Mouse (Mus musculus): ENCODE data around the gene Klhdc9. TPM values are rescaled to one million over a fixed set of nuclear protein-coding genes. Genes with fewer than 3 reads are reported as not detected.
"Not testable (repeated sequence)": the region's sequence is repeated elsewhere in the genome, so short reads cannot be mapped to it uniquely, and the experiment has no call there.

Gene Klhdc9
- polyA plus RNA-seq, 1 experiment from 2014 or later: 1.5 TPM

- peak within 1 kb of the TSS; percentile 93 for H3K9ac ChIP-seq (ENCODE audit: low read length)
- no peaks in the 10 kb centered on the region for H3K27me3 ChIP-seq (replicated peaks; ENCODE audit: control insufficient read depth, insufficient read depth, low read length)
- WGBS: under 1% methylated on average over 48 of the region's 48 CpGs
- peak; percentile 91 for ATAC-seq (replicated peaks; ENCODE audit: low FRiP score, low TSS enrichment, low read depth)
- no peaks in the 10 kb centered on the region for H3K9me3 ChIP-seq (ENCODE audit: control insufficient read depth, low read length)
- H3K4me3 ChIP-seq (ENCODE audit: low read depth, low read length): peak within 1 kb of the TSS; percentile 76
- peak within 1 kb of the TSS; percentile 99 for H3K27ac ChIP-seq (ENCODE audit: low read depth)
- H3K4me1 ChIP-seq (replicated peaks; ENCODE audit: control insufficient read depth, insufficient read depth, low read length): peaks cover 19% of the 10 kb centered on the region; the same call in 1 of the 2 replicates
- peak within 1 kb of the TSS; percentile 89 for H3K4me2 ChIP-seq (ENCODE audit: low read length)
- peak; percentile 95 for DNase-seq (ENCODE audit: low spot score)
- H3K36me3 ChIP-seq (ENCODE audit: control insufficient read depth, insufficient read depth, low read length): peaks cover 13% of the 10 kb centered on the region
Measured at GRCm38 (mm10) chr1:171328839-171329432, 31.7 kb downstream of the Klhdc9 start, which contains the start of gene Dedd. TSS of gene Dedd (plus strand) at chr1:171329145.

- Histone ChIP-seq H3K4me3 (ENCODE audit: low read depth, low read length) (peak overlapping the region; percentile 76), H3K27ac (ENCODE audit: low read depth) (peak overlapping the region; percentile 99), H3K27me3 (replicated peaks; ENCODE audit: control insufficient read depth, insufficient read depth, low read length) (no peaks in the 10 kb centered on the region), H3K4me1 (replicated peaks; ENCODE audit: control insufficient read depth, insufficient read depth, low read length) (peaks cover 19% of the 10 kb centered on the region; the same call in 1 of the 2 replicates), H3K9ac (ENCODE audit: low read length) (peak overlapping the region; percentile 93), H3K4me2 (ENCODE audit: low read length) (peak overlapping the region; percentile 89), H3K9me3 (ENCODE audit: control insufficient read depth, low read length) (no peaks in the 10 kb centered on the region), H3K36me3 (ENCODE audit: control insufficient read depth, insufficient read depth, low read length) (peaks cover 7% of the 10 kb centered on the region)
- WGBS: 22% methylated on average over 9 of the region's 9 CpGs
- ATAC-seq (replicated peaks; ENCODE audit: low FRiP score, low TSS enrichment, low read depth) (no peak), DNase-seq (ENCODE audit: low spot score) (peak; percentile 63)
Measured at GRCm38 (mm10) chr1:171328244-171328643, 32.4 kb downstream of the Klhdc9 start.

DNA sequence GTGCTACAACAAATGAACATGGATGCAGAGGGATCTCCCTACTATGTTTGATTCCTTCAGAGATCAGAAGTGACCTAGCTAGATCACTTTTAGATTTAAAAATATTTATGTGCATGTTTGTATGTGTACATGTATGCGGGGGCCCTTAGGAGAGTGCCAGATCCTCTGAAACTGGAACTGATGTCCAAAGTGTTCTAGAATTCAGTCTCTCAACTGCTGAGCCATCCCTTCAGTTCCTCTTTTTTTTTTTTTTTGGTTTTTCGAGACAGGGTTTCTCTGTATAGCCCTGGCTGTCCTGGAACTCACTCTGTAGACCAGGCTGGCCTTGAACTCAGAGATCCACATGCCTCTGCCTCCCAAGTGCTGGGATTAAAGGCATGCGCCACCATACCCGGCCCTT, 34.0 kb downstream of the Klhdc9 start:
- H3K9me3 ChIP-seq (ENCODE audit: control insufficient read depth, low read length); DNase-seq (ENCODE audit: low spot score); ATAC-seq (replicated peaks; ENCODE audit: low FRiP score, low TSS enrichment, low read depth); H3K27ac ChIP-seq (ENCODE audit: low read depth); H3K4me3 ChIP-seq (ENCODE audit: low read depth, low read length); H3K36me3 ChIP-seq (ENCODE audit: control insufficient read depth, insufficient read depth, low read length); H3K9ac ChIP-seq (ENCODE audit: low read length); H3K27me3 ChIP-seq (replicated peaks; ENCODE audit: control insufficient read depth, insufficient read depth, low read length); H3K4me2 ChIP-seq (ENCODE audit: low read length): not testable (repeated sequence)
- H3K4me1 ChIP-seq (replicated peaks; ENCODE audit: control insufficient read depth, insufficient read depth, low read length): peaks cover 19% of the 10 kb centered on the region; the same call in 1 of the 2 replicates
- 94% methylated on average over 3 of the region's 4 CpGs for WGBS

DNA sequence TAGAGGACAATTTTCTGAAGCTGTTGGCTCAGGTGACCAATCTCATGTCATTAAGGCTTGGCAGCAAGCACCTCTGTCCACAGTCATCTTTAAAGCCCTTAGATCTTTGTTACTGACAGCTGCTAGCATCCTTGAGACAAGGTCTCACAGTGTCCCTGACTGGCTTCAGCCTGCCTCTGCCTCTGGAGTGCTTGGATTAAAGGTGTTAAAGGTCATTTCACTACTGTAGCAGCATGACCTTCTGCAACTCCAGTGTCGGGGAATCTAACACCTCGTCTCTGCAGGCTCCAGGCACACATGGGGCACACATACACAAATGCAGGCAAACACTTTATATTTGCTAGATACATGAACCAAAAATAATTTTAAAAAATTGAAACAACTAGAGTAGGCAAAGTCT, 35.0 kb downstream of the Klhdc9 start:
- no peak for ATAC-seq (replicated peaks; ENCODE audit: low FRiP score, low TSS enrichment, low read depth)
- Histone ChIP-seq H3K36me3 (ENCODE audit: control insufficient read depth, insufficient read depth, low read length) (no peaks in the 10 kb centered on the region), H3K27me3 (replicated peaks; ENCODE audit: control insufficient read depth, insufficient read depth, low read length) (no peaks in the 10 kb centered on the region), H3K4me2 (ENCODE audit: low read length) (no peak overlapping the region), H3K9me3 (ENCODE audit: control insufficient read depth, low read length) (no peaks in the 10 kb centered on the region), H3K9ac (ENCODE audit: low read length) (no peak overlapping the region), H3K27ac (ENCODE audit: low read depth) (no peak overlapping the region), H3K4me1 (replicated peaks; ENCODE audit: control insufficient read depth, insufficient read depth, low read length) (peaks cover 13% of the 10 kb centered on the region; the same call in 1 of the 2 replicates), H3K4me3 (ENCODE audit: low read depth, low read length) (no peak overlapping the region)
- DNase-seq (ENCODE audit: low spot score): no peak
- 84% methylated on average over 2 of the region's 2 CpGs for WGBS

DNA sequence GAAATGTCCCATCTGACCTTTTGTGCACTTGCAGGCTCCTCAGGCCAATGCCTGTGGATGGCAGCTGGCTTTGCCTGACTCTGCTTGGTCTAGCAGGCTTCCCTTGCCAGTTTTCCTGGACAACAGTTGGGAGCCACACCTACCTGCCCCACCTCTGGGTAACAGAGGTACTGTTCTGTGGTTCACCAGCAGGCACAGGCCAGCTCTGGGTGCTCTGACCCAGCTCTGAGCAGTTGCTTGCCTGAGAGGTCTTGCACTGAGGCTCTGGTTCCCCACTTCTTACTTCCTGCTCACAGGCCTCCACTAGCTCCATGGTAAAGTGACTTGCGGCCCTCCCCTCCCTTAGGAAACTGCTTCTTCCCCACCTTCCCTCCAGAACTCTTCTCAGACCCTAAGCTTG, 38.6 kb downstream of the Klhdc9 start:
- no peak for DNase-seq (ENCODE audit: low spot score)
- no peak overlapping the region for H3K27ac ChIP-seq (ENCODE audit: low read depth)
- no peak; the same call in 1 of the 2 replicates for ATAC-seq (replicated peaks; ENCODE audit: low FRiP score, low TSS enrichment, low read depth)
- H3K4me1 ChIP-seq (replicated peaks; ENCODE audit: control insufficient read depth, insufficient read depth, low read length): no peaks in the 10 kb centered on the region
- H3K36me3 ChIP-seq (ENCODE audit: control insufficient read depth, insufficient read depth, low read length): no peaks in the 10 kb centered on the region
- no peaks in the 10 kb centered on the region for H3K27me3 ChIP-seq (replicated peaks; ENCODE audit: control insufficient read depth, insufficient read depth, low read length)
- no peak overlapping the region for H3K4me3 ChIP-seq (ENCODE audit: low read depth, low read length)
- 67% methylated on average over 1 of the region's 1 CpGs for WGBS
- H3K4me2 ChIP-seq (ENCODE audit: low read length): no peak overlapping the region
- H3K9ac ChIP-seq (ENCODE audit: low read length): no peak overlapping the region
- H3K9me3 ChIP-seq (ENCODE audit: control insufficient read depth, low read length): no peaks in the 10 kb centered on the region

DNA sequence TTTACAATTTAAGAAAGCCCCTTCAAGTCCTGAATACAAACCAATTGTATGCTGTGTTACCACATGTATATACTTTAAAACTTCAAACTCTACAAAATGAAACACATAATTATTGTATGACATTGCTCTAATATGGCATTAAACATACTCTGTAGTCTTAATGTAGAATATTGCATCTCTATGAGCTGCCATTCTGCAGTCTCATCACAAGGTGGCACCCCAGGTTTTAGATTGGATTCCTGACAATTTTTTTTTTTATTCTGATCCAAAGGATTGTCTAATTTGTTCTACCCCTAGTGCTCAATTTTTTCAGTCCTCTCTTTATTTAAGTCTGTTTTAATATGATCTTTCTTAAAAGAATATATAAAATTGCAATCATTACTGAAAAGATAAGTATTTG, 39.2 kb downstream of the Klhdc9 start:
- Histone ChIP-seq H3K9ac (ENCODE audit: low read length) (no peak overlapping the region), H3K27ac (ENCODE audit: low read depth) (no peak overlapping the region), H3K9me3 (ENCODE audit: control insufficient read depth, low read length) (no peaks in the 10 kb centered on the region), H3K4me3 (ENCODE audit: low read depth, low read length) (no peak overlapping the region), H3K36me3 (ENCODE audit: control insufficient read depth, insufficient read depth, low read length) (no peaks in the 10 kb centered on the region), H3K4me2 (ENCODE audit: low read length) (no peak overlapping the region), H3K4me1 (replicated peaks; ENCODE audit: control insufficient read depth, insufficient read depth, low read length) (no peaks in the 10 kb centered on the region), H3K27me3 (replicated peaks; ENCODE audit: control insufficient read depth, insufficient read depth, low read length) (no peaks in the 10 kb centered on the region)
- no peak for ATAC-seq (replicated peaks; ENCODE audit: low FRiP score, low TSS enrichment, low read depth)
- no peak for DNase-seq (ENCODE audit: low spot score)

GRCm38 (mm10) chr1:171320151-171320550, 40.4 kb downstream of the Klhdc9 start:
- H3K27ac ChIP-seq (ENCODE audit: low read depth): no peak overlapping the region
- no peak overlapping the region for H3K9ac ChIP-seq (ENCODE audit: low read length)
- peak overlapping the region; percentile 11 for H3K4me2 ChIP-seq (ENCODE audit: low read length)
- 26% methylated on average over 5 of the region's 5 CpGs for WGBS
- DNase-seq (ENCODE audit: low spot score): no peak
- H3K4me3 ChIP-seq (ENCODE audit: low read depth, low read length): 0 out of 2 replicates have a peak overlapping the region, but pooled peaks have one; percentile 8
- H3K36me3 ChIP-seq (ENCODE audit: control insufficient read depth, insufficient read depth, low read length): no peaks in the 10 kb centered on the region
- no peaks in the 10 kb centered on the region for H3K27me3 ChIP-seq (replicated peaks; ENCODE audit: control insufficient read depth, insufficient read depth, low read length)
- ATAC-seq (replicated peaks; ENCODE audit: low FRiP score, low TSS enrichment, low read depth): no peak
- H3K9me3 ChIP-seq (ENCODE audit: control insufficient read depth, low read length): no peaks in the 10 kb centered on the region
- H3K4me1 ChIP-seq (replicated peaks; ENCODE audit: control insufficient read depth, insufficient read depth, low read length): no peaks in the 10 kb centered on the region

DNA sequence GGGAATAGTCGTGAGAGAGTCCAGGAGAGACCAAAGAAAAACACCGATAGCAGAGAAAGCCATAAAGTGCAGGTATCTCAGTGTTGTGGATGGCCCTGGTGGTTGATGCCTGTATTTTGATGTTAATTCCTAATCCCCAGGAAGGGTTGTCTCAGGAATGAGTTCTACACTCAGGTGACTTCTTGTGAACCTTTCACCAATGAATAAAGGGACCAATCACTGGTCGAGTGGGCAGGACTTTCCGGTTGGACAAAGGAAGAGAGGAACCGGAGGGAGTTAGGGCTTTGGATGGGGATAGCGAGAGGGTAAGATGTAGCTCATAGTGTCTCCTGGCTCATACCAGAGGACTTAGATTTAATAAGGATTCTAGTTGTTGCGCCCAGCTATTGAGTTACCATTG, 40.9 kb downstream of the Klhdc9 start:
- Histone ChIP-seq H3K27me3 (replicated peaks; ENCODE audit: control insufficient read depth, insufficient read depth, low read length) (no peaks in the 10 kb centered on the region), H3K4me1 (replicated peaks; ENCODE audit: control insufficient read depth, insufficient read depth, low read length) (no peaks in the 10 kb centered on the region), H3K27ac (ENCODE audit: low read depth) (no peak overlapping the region), H3K4me2 (ENCODE audit: low read length) (peak overlapping the region; percentile 11), H3K9me3 (ENCODE audit: control insufficient read depth, low read length) (no peaks in the 10 kb centered on the region), H3K9ac (ENCODE audit: low read length) (no peak overlapping the region), H3K36me3 (ENCODE audit: control insufficient read depth, insufficient read depth, low read length) (no peaks in the 10 kb centered on the region), H3K4me3 (ENCODE audit: low read depth, low read length) (0 out of 2 replicates have a peak overlapping the region, but pooled peaks have one; percentile 8)
- WGBS: 19% methylated on average over 7 of the region's 7 CpGs
- ATAC-seq (replicated peaks; ENCODE audit: low FRiP score, low TSS enrichment, low read depth): no peak
- no peak for DNase-seq (ENCODE audit: low spot score)

DNA sequence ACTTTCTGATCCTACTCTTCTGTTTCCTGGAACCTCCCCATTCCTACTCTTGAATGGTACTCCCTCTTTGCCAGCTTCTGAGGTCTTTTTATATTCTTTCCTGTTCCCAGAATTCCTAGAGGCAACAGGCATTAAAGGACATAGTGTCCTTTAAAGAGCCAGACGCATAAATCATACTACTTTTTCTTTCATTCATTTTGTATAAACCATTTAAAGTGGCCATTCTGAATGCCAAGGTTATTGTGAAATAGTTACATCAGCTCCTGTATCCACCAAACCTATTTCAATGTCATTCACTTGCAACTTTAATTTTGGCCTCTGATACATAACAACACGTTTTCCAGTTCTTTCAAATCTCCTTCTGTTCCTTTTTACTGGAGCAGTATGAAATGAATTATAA, 51.3 kb downstream of the Klhdc9 start:
- Histone ChIP-seq H3K27ac (ENCODE audit: low read depth) (no peak overlapping the region), H3K4me1 (replicated peaks; ENCODE audit: control insufficient read depth, insufficient read depth, low read length) (no peaks in the 10 kb centered on the region), H3K27me3 (replicated peaks; ENCODE audit: control insufficient read depth, insufficient read depth, low read length) (no peaks in the 10 kb centered on the region), H3K4me3 (ENCODE audit: low read depth, low read length) (no peak overlapping the region), H3K36me3 (ENCODE audit: control insufficient read depth, insufficient read depth, low read length) (no peaks in the 10 kb centered on the region), H3K9me3 (ENCODE audit: control insufficient read depth, low read length) (no peaks in the 10 kb centered on the region), H3K4me2 (ENCODE audit: low read length) (no peak overlapping the region), H3K9ac (ENCODE audit: low read length) (no peak overlapping the region)
- no peak for ATAC-seq (replicated peaks; ENCODE audit: low FRiP score, low TSS enrichment, low read depth)
- DNase-seq (ENCODE audit: low spot score): no peak
- WGBS: 72% methylated on average over 2 of the region's 2 CpGs
